Mouse (Mus musculus): ENCODE measurements around the gene Trim15. TPM values are rescaled to one million over a fixed set of nuclear protein-coding genes. Genes with fewer than 3 reads are reported as not detected.

Trim15 gene
- total RNA-seq, 1 experiment from 2014 or later: not detected

GRCm38 (mm10) chr17:36826002-36826401 lies 41.0 kb downstream of the Trim15 start:
- peak; percentile 73 for DNase-seq

DNA sequence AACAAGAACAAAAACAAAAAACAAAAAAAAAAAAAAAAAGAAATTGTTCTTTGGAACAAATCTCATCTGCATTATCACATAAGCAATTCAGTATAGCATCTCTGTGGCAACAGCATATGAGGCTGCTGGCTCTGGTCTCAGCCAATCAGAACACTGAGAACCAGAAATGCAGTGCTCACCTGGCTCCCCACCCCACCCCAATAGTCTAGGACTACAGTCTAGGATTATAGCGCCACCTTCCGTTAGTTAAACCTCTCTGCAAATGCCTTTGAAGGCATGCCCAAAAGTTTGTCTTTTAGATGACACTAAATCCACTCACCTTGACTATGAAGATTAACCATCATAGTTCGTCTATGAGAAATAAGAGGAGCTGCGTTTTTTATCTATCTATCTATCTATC lies 41.5 kb downstream of the Trim15 start:
- no peak for DNase-seq

- peak; percentile 51 for DNase-seq
These were observed 43.0 kb downstream of the Trim15 start for GRCm38 (mm10) chr17:36824005-36824404.

DNA sequence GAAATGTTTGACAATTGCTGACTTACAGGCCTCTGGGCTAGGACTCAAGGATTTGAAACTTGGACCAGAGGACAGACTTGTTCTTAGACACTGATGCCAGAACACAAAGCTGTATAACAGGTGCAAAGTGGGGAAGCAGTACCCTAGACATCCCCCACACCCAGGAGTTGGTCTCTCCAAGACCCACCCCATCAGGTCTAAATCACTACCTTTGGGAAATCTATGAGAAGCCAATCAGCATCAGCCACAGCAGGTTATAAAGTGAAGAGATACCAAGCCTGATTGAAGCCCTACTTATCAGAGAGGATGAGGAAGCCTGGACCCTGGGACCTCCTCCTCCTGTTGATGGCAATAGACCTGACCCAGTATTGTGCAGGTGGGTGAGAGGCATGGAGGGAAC lies 55.1 kb downstream of the Trim15 start, which contains the start of gene H2-M10.6:
Gene H2-M10.6, plus strand, starts transcription at position 301 of the 400 bp plus-strand sequence.
- DNase-seq: no peak

Other genes starting within 250 kb of the Trim15 start
- 0.30 TPM in 1 of 2 replicates, not detected in the other for gene H2-M9, start 224.5 kb downstream of the Trim15 start, total RNA-seq (2021)
- gene H2-M1, start 195.0 kb downstream of the Trim15 start, total RNA-seq (2021): not detected in 2 replicates
- gene H2-M10.5, start 94.3 kb downstream of the Trim15 start, total RNA-seq (2021): not detected in 2 replicates
- gene H2-M10.6, start 55.0 kb downstream of the Trim15 start, total RNA-seq (2021): not detected in 2 replicates
- gene Trim26, start 30.1 kb downstream of the Trim15 start, total RNA-seq (2021): 69.2 and 77.1 TPM in 2 replicates
- 0.27 and 0.67 TPM in 2 replicates for gene Trim10, start 2.4 kb upstream of the Trim15 start, total RNA-seq (2021)
- 0.61 TPM in 1 of 2 replicates, not detected in the other for gene Trim40, start 22.9 kb upstream of the Trim15 start, total RNA-seq (2021)
- gene Trim31, start 30.9 kb upstream of the Trim15 start, total RNA-seq (2021): not detected in 2 replicates
- 0.85 TPM in 1 of 2 replicates, not detected in the other for gene Rnf39, start 75.7 kb upstream of the Trim15 start, total RNA-seq (2021)
- gene Ppp1r11, start 84.5 kb upstream of the Trim15 start, total RNA-seq (2021): 78.7 and 85.4 TPM in 2 replicates
- gene Znrd1, start 91.3 kb upstream of the Trim15 start, total RNA-seq (2021): 33.8 and 41.3 TPM in 2 replicates
- 16.5 and 21.2 TPM in 2 replicates for gene Znrd1as, start 91.4 kb upstream of the Trim15 start, total RNA-seq (2021)
- gene 2410137M14Rik, start 114.0 kb upstream of the Trim15 start, total RNA-seq (2021): not detected in 2 replicates
- gene H2-M5, start 122.3 kb upstream of the Trim15 start, total RNA-seq (2021): not detected in 2 replicates
- 2.5 and 3.8 TPM in 2 replicates for gene Zfp57, start 134.0 kb upstream of the Trim15 start, total RNA-seq (2021)
- gene Mog, start 156.2 kb upstream of the Trim15 start, total RNA-seq (2021): not detected in 2 replicates
- 39.6 and 46.0 TPM in 2 replicates for gene Gabbr1, start 178.8 kb upstream of the Trim15 start, total RNA-seq (2021)
- gene Olfr90, start 221.3 kb upstream of the Trim15 start, total RNA-seq (2021): not detected in 2 replicates
- not detected in 2 replicates for gene Olfr91, start 231.1 kb upstream of the Trim15 start, total RNA-seq (2021)